Comparison of ENCODE assay signal across 13 mouse cellular contexts in genomic region chr3:129898886-129899285, GRCm38 (mm10). TPM values are rescaled to one million over a fixed set of nuclear protein-coding genes. Genes with fewer than 3 reads are reported as not detected.
DNase-seq lines count a peak whose midpoint lies in the region; ATAC-seq lines count a peak whose summit lies in the region.
"Had no signal": no experiment of that assay in that cellular context is flagged by ENCODE, and none has a peak within 500 bp of the region (broad histone marks: within the 10 kb centered on the region; RNA-seq: fewer than 3 reads in every experiment).

No protein-coding gene starts in this region.

- H3K27ac ChIP-seq in kidney, embryonic 14.5 days (ENCODE audit: low read depth, low read length), result no peak overlapping the region
- H3K27ac ChIP-seq: forebrain, embryonic 15.5 days; gastrocnemius, adult 2 months; midbrain, embryonic 13.5 days; stomach, embryonic 15.5 days had no signal

- no peak for ATAC-seq in kidney, embryonic 14.5 days (ENCODE audit: low FRiP score, low TSS enrichment)
- ATAC-seq: forebrain, embryonic 15.5 days; midbrain, embryonic 13.5 days had no signal

- H3K9me3 ChIP-seq in kidney, embryonic 14.5 days (ENCODE audit: control insufficient read depth, low read length), result no peaks in the 10 kb centered on the region
- H3K9me3 ChIP-seq: forebrain, embryonic 15.5 days; midbrain, embryonic 13.5 days; stomach, embryonic 15.5 days had no signal

- WGBS in kidney, embryonic 14.5 days, result 69% methylated on average over 4 of the region's 4 CpGs

- no peaks in the 10 kb centered on the region for H3K27me3 ChIP-seq in kidney, embryonic 14.5 days (ENCODE audit: control insufficient read depth, insufficient read depth, low read length)
- H3K27me3 ChIP-seq: forebrain, embryonic 15.5 days; midbrain, embryonic 13.5 days; stomach, embryonic 15.5 days had no signal

- no peak overlapping the region for H3K4me3 ChIP-seq in kidney, embryonic 14.5 days (ENCODE audit: low read length)
- H3K4me3 ChIP-seq: forebrain, embryonic 15.5 days; gastrocnemius, adult 2 months; midbrain, embryonic 13.5 days; stomach, embryonic 15.5 days had no signal

- 0 out of 2 replicates have a peak, but pooled peaks cover 3% of the 10 kb centered on the region for H3K36me3 ChIP-seq in kidney, embryonic 14.5 days (ENCODE audit: control insufficient read depth, insufficient read depth, low read length)
- H3K36me3 ChIP-seq: forebrain, embryonic 15.5 days; stomach, embryonic 15.5 days had no signal

- H3K4me1 ChIP-seq in kidney, embryonic 14.5 days (ENCODE audit: control insufficient read depth, insufficient read depth, low read length), result peaks cover 20% of the 10 kb centered on the region

- H3K9ac ChIP-seq in kidney, embryonic 14.5 days (ENCODE audit: low read depth, low read length), result no peak overlapping the region
- H3K9ac ChIP-seq: forebrain, embryonic 15.5 days; midbrain, embryonic 13.5 days; stomach, embryonic 15.5 days had no signal

- DNase-seq in kidney, postnatal 4 days, result peak; percentile 30 to 31
- peak; percentile 26 for DNase-seq in thymus, postnatal 14 days
- no peak for DNase-seq in thymus, postnatal 25 days
- peak; percentile 63 for DNase-seq in c-Kit-positive CD71-positive TER-119-negative erythroid progenitor cells, embryonic 14.5 days (ENCODE audit: low read depth)
- no peak for DNase-seq in left cerebral cortex, adult 11 months (ENCODE audit: low spot score)
- no peak for DNase-seq in frontal cortex, postnatal 10 days (ENCODE audit: low spot score in 2 of 2)
- DNase-seq: cerebellum, adult 11-12 months; gastrocnemius, adult 2 months; left cerebral cortex, postnatal 4 days had no signal

- no peak overlapping the region for H3K4me2 ChIP-seq in kidney, embryonic 14.5 days (replicated peaks; ENCODE audit: low read depth, low read length)
- H3K4me2 ChIP-seq: forebrain, embryonic 15.5 days; midbrain, embryonic 13.5 days; stomach, embryonic 15.5 days had no signal

RNA-seq across cellular contexts. Expression of gene Casp6, which starts 2.3 kb away (rescaled TPM):
- 83.0 and 99.3 TPM in 2 replicates for polyA plus RNA-seq in kidney, embryonic 14.5 days (2014; fragmentation: Nextera tagmentation; extraction: Ambion mirVana)

RNA-seq across cellular contexts. Expression of gene Pla2g12a, which starts 20.5 kb away (rescaled TPM):
- 47.8 and 48.1 TPM in 2 replicates for polyA plus RNA-seq in kidney, embryonic 14.5 days (2014; fragmentation: Nextera tagmentation; extraction: Ambion mirVana)

Comparison
In these comparisons a context has a peak if more than half of its experiments do, and no peak if none do; other contexts are left out.
1. DNase-seq: peak in kidney, postnatal 4 days (2 of 2), thymus, postnatal 14 days (single experiment) and c-Kit-positive CD71-positive TER-119-negative erythroid progenitor cells, embryonic 14.5 days (single experiment); none in thymus, postnatal 25 days (single experiment), left cerebral cortex, adult 11 months (single experiment) and frontal cortex, postnatal 10 days (0 of 2).